Comparison of ENCODE assay signal across 8 mouse cellular contexts in the genomic region with DNA sequence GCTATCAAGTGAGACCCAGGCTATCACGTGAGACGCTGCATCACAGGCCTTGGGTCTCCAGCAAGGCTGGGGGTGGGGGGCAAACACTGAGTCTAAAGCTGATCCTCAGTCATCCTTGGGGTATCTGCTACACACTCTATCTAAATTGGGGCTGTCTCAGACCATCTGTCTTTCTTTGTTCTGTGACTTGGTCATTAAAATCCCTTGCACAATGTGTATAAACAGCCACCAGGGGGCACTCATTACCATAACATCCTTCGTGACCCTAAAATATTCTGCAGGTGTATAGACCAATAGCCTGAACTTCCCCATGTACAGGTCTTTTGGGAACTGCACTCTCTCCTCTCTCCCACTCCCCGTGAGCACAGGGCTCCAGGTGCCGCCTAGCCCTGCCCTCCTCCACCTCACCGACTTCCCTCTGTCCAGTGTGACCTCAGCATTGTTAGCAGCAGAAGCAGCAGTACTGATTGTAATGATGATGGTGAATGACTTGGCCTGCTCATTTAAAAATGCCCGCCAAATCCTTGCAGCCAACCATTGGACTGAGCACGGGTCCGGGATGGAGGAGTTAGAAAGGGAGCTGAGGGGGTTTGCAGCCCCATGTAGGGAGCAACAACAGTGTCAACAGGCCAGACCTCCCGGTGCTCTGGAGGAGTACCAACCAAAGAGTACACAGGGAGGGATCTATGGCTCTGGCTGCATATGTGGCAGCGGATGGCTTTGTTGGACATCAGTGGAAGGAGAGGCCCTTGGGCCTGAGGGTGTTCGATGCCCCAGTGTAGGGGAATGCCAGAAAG. TPM values are rescaled to one million over a fixed set of nuclear protein-coding genes. Genes with fewer than 3 reads are reported as not detected.
DNase-seq lines count a peak whose midpoint lies in the region; ATAC-seq and TF ChIP-seq lines count a peak whose summit lies in the region.

No protein-coding gene starts in this region.

- TF ChIP-seq POLR2A in kidney, adult 2 months (IDR thresholded peaks at IDR 0.05; ENCODE audit: low read depth, low read length), result no peak

- peak; percentile 30 for TF ChIP-seq CTCF in kidney, adult 2 months (conservative IDR thresholded peaks at IDR 0.05; ENCODE audit: insufficient read depth, insufficient read length, low read depth, low read length)
- peak; percentile 86 for TF ChIP-seq CTCF in stomach, postnatal 0 days (IDR thresholded peaks at IDR 0.05; ENCODE audit: low read depth)

- no peak overlapping the region for H3K27ac ChIP-seq in kidney, adult 2 months (ENCODE audit: insufficient read depth, low read depth, low read length)
- H3K27ac ChIP-seq in midbrain, embryonic 16.5 days (ENCODE audit: low read length), result no peak overlapping the region
- no peak overlapping the region for H3K27ac ChIP-seq in stomach, postnatal 0 days (replicated peaks)

- H3K4me1 ChIP-seq in kidney, adult 2 months (ENCODE audit: control insufficient read depth, insufficient read depth, low read length), result peaks cover 5% of the 10 kb centered on the region; the same call in 1 of the 2 replicates
- no peaks in the 10 kb centered on the region for H3K4me1 ChIP-seq in midbrain, embryonic 16.5 days (ENCODE audit: control insufficient read depth, insufficient read depth, low read length)
- H3K4me1 ChIP-seq in stomach, postnatal 0 days (replicated peaks; ENCODE audit: control insufficient read depth, insufficient read depth), result no peaks in the 10 kb centered on the region

- no peaks in the 10 kb centered on the region for H3K27me3 ChIP-seq in kidney, adult 2 months (replicated peaks; ENCODE audit: control insufficient read depth, insufficient read depth, low read length)
- H3K27me3 ChIP-seq in midbrain, embryonic 16.5 days (ENCODE audit: control insufficient read depth, insufficient read depth, low read depth, low read length), result no peaks in the 10 kb centered on the region
- H3K27me3 ChIP-seq in stomach, postnatal 0 days (ENCODE audit: control insufficient read depth, insufficient read depth, low read length), result no peaks in the 10 kb centered on the region

- WGBS in kidney, adult 2 months, result 56% methylated on average over 12 of the region's 12 CpGs
- WGBS in midbrain, embryonic 16.5 days, result 44% methylated on average over 12 of the region's 12 CpGs
- WGBS in stomach, postnatal 0 days, result 53% methylated on average over 12 of the region's 12 CpGs

- H3K9me3 ChIP-seq in midbrain, embryonic 16.5 days (replicated peaks; ENCODE audit: control insufficient read depth, low read length, poor library complexity, severe bottlenecking), result no peaks in the 10 kb centered on the region
- no peaks in the 10 kb centered on the region for H3K9me3 ChIP-seq in stomach, postnatal 0 days (ENCODE audit: control insufficient read depth, low read length)

- H3K4me3 ChIP-seq in kidney, adult 2 months (ENCODE audit: insufficient read depth, low read depth, low read length), result no peak overlapping the region
- H3K4me3 ChIP-seq in midbrain, embryonic 16.5 days (ENCODE audit: low read depth, low read length), result no peak overlapping the region
- no peak overlapping the region for H3K4me3 ChIP-seq in stomach, postnatal 0 days (ENCODE audit: low read depth, low read length)

- peak; percentile 83 for ATAC-seq in midbrain, embryonic 16.5 days
- ATAC-seq in stomach, postnatal 0 days (ENCODE audit: low FRiP score, low TSS enrichment), result peak; percentile 49

- no peak for TF ChIP-seq EP300 in stomach, postnatal 0 days (optimal IDR thresholded peaks at IDR 0.05)

- no peaks in the 10 kb centered on the region for H3K36me3 ChIP-seq in kidney, adult 2 months (ENCODE audit: control insufficient read depth, insufficient read depth, low read length)
- H3K36me3 ChIP-seq in midbrain, embryonic 16.5 days (ENCODE audit: control insufficient read depth, insufficient read depth, low read length), result no peaks in the 10 kb centered on the region
- H3K36me3 ChIP-seq in stomach, postnatal 0 days (ENCODE audit: control insufficient read depth, insufficient read depth, low read length), result no peaks in the 10 kb centered on the region

- DNase-seq in 416B (ENCODE audit: low read depth), result peak; percentile 82
- DNase-seq in ZHBTc4 (ENCODE audit: low read depth, low spot score), result peak; percentile 82
- peak; percentile 67 for DNase-seq in embryo, embryonic 9.5 days (ENCODE audit: extremely low spot score)
- DNase-seq in heart, adult 8-10 months (ENCODE audit: low spot score), result peak; percentile 70
- DNase-seq in kidney, adult 2 months, result peak; percentile 82
- DNase-seq in liver, result peak; percentile 45
- DNase-seq in stomach, postnatal 0 days (ENCODE audit: low spot score), result peak; percentile 66

- no peak overlapping the region for H3K9ac ChIP-seq in midbrain, embryonic 16.5 days (ENCODE audit: low read depth, low read length)
- no peak overlapping the region for H3K9ac ChIP-seq in stomach, postnatal 0 days (ENCODE audit: low read length)

- H3K4me2 ChIP-seq in midbrain, embryonic 16.5 days (ENCODE audit: low read length), result peak overlapping the region; percentile 20
- no peak overlapping the region for H3K4me2 ChIP-seq in stomach, postnatal 0 days (replicated peaks; ENCODE audit: low read depth)

RNA-seq across cellular contexts. Expression of gene Klrb1b, which starts 28.1 kb away (rescaled TPM):
- not detected for total RNA-seq in heart, adult 8-10 months (2022)
- 0.03 and 0.11 TPM in 2 replicates for polyA plus RNA-seq in kidney, adult 2 months (2012; rRNA removed)
- not detected in 2 replicates for polyA plus RNA-seq in midbrain, embryonic 16.5 days (2015; fragmentation: Nextera tagmentation; extraction: Ambion mirVana)
- polyA plus RNA-seq in stomach, postnatal 0 days (2015; fragmentation: Nextera tagmentation; extraction: Ambion mirVana), result 0.16 and 0.19 TPM in 2 replicates

RNA-seq across cellular contexts. Expression of gene Gm44511, which starts 28.1 kb away (rescaled TPM):
- total RNA-seq in heart, adult 8-10 months (2022), result not detected
- polyA plus RNA-seq in kidney, adult 2 months (2012; rRNA removed), result 0.23 TPM in 1 of 2 replicates, not detected in the other
- not detected in 2 replicates for polyA plus RNA-seq in midbrain, embryonic 16.5 days (2015; fragmentation: Nextera tagmentation; extraction: Ambion mirVana)
- not detected in 2 replicates for polyA plus RNA-seq in stomach, postnatal 0 days (2015; fragmentation: Nextera tagmentation; extraction: Ambion mirVana)

RNA-seq across cellular contexts. Expression of gene Clec2i, which starts 33.2 kb away (rescaled TPM):
- total RNA-seq in heart, adult 8-10 months (2022), result under 1 TPM in 1 of 4 experiments, not detected in 3; 0.27 TPM
- polyA plus RNA-seq in kidney, adult 2 months (2012; rRNA removed), result 0.10 and 0.50 TPM in 2 replicates
- not detected in 2 replicates for polyA plus RNA-seq in midbrain, embryonic 16.5 days (2015; fragmentation: Nextera tagmentation; extraction: Ambion mirVana)
- polyA plus RNA-seq in stomach, postnatal 0 days (2015; fragmentation: Nextera tagmentation; extraction: Ambion mirVana), result 0.06 and 0.17 TPM in 2 replicates

RNA-seq across cellular contexts. Expression of gene BC035044, which starts 36.7 kb away (rescaled TPM):
- under 1 TPM; 0.22 to 0.38 (median 0.25) TPM for total RNA-seq in heart, adult 8-10 months (2022)
- polyA plus RNA-seq in kidney, adult 2 months (2012; rRNA removed), result 0.45 and 1.6 TPM in 2 replicates
- 0.23 TPM in 1 of 2 replicates, not detected in the other for polyA plus RNA-seq in midbrain, embryonic 16.5 days (2015; fragmentation: Nextera tagmentation; extraction: Ambion mirVana)
- polyA plus RNA-seq in stomach, postnatal 0 days (2015; fragmentation: Nextera tagmentation; extraction: Ambion mirVana), result 0.59 and 0.68 TPM in 2 replicates
